Mouse (Mus musculus) heart, adult 2 months (tissue): ENCODE measurements around the gene Spg20.

Experiments used
- CTCF ChIP-seq: fragments of 200-600 bp; IDR thresholded peaks from 2 replicates; pipeline ENCODE4 v1.8.1; 2022; ENCODE audit warnings: antibody characterized with exemption, mild to moderate bottlenecking, moderate library complexity
- POLR2A ChIP-seq: fragments of 200-500 bp; IDR thresholded peaks from 2 replicates; pipeline ENCODE4 v1.6.1; 2011; ENCODE audit warnings: mild to moderate bottlenecking, low read depth, low read length, control low read depth; ENCODE audit not compliant: insufficient read depth

DNA sequence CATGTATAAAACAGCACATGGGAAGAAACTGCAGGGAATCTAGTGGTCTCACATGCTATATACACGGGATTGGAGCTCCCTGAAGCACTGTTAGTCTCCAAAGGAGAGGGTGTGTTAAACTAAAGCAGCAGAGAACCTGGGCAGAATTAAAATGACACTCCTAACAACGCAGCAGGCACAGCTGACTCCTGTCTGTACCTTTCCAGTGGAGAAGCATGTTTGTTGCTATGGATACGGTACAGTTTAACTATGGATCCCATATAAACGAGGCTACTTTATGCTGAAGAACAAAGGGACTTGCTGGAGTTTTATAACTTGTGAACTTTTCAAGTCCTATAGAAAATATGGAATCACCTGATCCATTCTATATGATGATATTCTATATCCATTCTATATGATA lies 51.6 kb downstream of the Spg20 start:
- TF ChIP-seq CTCF, result no peak
- TF ChIP-seq POLR2A, result no peak
